Mouse (Mus musculus) brain, embryonic 14.5 days (tissue): ENCODE data around the gene Mgat2. TPM values are rescaled to one million over a fixed set of nuclear protein-coding genes. Genes with fewer than 3 reads are reported as not detected.

Experiments used
- DNase-seq: peaks from one replicate; pipeline ENCODE4 v3.0.0-alpha.2; 2011; ENCODE audit warnings: low read depth
- CTCF ChIP-seq: fragments of 200-500 bp; IDR thresholded peaks from 2 replicates; pipeline ENCODE4 v1.5.1; 2012; ENCODE audit warnings: inconsistent platforms, mild to moderate bottlenecking, moderate library complexity, borderline replicate concordance; ENCODE audit not compliant: insufficient read depth, insufficient read length; ENCODE audit errors: extremely low read depth
- POLR2A ChIP-seq: fragments of 200-500 bp; IDR thresholded peaks from 2 replicates; pipeline ENCODE4 v1.6.1; 2012; ENCODE audit warnings: mild to moderate bottlenecking, inconsistent platforms, borderline replicate concordance; ENCODE audit not compliant: poor library complexity, insufficient read depth, insufficient read length, severe bottlenecking; ENCODE audit errors: extremely low read depth
- polyA plus RNA-seq: library from polyadenylated mRNA; depleted of rRNA; stranded (reverse); fragments of >200 nt; gene quantifications from 2 replicates; pipeline ENCODE4 v1.2.3, GENCODE M21; 2012

Mgat2 gene
- polyA plus RNA-seq, 1 experiment: 19.9 TPM

DNA sequence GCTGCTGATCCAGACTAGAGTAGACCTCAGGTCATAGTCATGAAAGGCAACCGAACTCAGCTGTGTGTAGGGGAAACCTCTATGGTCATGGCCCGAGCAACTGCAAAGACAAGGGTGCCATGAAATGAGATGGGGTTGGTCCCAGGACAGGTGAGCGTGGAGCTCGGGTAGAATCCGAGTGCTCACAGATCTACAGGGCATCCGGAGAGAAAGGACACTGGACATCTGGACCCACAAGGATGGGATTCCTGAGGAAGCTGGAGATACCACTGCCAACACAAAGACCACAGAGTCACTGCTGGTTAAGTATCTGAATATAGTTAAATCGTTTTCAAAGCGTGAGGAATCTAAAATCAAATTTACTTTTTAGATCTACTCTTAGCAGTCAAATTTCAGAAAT, 23.4 kb downstream of the Mgat2 start:
- TF ChIP-seq POLR2A: no peak
- no peak for TF ChIP-seq CTCF

DNA sequence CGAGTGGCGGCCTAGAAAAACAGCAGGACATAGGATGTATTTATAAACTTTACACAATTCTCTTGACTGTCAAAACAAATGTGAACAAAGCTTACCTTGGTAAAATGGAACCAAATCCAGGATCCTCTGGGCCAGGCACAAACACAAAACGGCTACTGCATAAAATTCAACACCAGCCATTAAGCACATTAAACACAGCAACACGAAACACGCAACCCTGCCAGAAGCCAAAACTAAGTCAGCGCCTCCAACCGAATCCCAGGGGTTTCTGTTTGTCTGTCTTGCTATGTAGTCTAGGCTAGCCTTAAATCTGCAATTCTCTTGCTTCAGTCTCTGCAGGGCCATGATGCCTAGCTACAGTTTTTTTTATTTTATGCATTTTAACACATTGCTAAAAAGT, 24.0 kb downstream of the Mgat2 start:
- TF ChIP-seq CTCF (no peak), POLR2A (no peak)
- DNase-seq: no peak

More for the DNA sequence above, 23.4 kb downstream of the Mgat2 start:
- DNase-seq: no peak

DNA sequence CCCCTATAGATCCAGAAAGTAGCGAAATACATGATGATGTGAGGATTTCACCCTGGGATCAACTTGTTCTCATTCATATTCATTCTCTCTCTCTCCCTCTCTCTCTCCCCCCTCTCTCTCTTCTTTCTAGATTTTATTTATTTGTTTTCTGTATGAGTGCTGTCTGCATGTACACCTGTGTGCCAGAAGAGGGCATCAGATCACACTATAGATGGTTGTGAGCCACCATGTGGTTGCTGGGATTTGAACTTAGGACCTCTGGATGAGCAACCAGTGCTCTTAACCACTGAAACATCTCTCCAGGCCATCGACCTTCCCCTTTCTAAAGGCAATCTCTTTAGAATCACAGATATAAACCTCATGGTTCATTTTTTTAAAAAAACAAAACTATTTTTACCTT, 24.6 kb downstream of the Mgat2 start:
- TF ChIP-seq POLR2A: no peak
- TF ChIP-seq CTCF: no peak
- DNase-seq: no peak

DNA sequence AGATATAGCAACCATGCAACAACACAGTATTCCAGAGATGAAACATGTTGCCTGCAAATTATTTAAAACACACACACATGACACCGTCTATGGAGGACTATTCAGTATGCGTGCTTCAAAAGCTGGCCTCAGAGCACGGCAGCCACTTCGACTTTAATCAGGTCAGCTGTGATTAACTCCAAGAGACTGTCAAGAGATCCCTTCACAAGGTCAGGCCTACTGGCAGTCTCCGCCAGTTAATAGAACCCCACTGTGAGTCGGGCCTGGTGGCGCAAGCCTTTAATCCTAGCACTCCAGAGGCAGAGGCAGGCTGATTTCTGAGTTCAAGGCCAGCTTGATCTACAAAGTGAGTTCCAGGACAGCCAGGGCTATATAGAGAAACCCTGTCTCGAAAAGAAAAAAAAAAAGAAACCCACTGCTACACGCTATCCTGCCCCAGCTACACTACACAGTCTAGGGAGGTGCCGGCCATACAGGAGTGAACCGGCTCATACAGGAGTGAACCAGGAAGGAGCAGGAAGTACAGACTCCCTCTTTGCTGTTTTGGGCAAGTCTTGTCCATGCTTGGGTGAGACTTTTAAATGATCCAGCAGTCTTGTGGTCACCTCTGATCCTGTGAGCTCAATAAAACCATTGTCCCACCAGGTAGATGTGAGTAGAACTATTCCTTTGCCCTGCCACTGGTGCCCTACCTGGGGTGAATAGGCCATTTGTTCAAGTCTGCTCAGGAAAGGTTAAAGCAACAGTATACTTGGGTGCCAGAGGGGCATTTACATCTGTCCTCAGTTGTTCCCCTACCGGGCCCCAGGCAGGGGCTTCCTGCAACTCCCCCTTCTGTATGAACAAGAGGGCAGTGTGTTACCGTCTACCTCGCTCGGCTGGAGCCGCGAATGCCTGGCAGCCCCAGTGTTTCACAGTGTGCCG, 26.4 kb downstream of the Mgat2 start:
- no peak for TF ChIP-seq CTCF
- TF ChIP-seq POLR2A: no peak
- DNase-seq: no peak

DNA sequence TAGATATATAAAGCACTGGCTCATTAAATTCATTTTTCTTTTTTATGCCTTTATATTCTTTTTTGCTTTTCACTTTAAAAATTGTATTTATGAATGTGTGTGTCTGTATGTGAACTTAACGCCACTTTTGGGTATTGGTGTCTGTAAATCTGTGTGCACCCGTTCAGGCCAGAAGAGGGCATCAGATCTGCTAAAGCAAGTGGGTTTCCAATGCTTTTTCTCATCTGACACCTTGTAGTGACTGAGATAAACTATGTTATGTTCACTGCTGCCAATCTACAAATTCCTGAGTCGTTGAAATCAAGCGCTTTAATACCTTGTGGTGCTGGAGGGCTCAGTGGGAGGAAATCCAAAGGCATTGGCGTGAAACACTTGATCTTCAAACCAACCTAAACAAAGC, 27.1 kb downstream of the Mgat2 start:
- DNase-seq: peak; percentile 60
- TF ChIP-seq POLR2A (no peak), CTCF (peak; percentile 51; the same call in 1 of the 2 replicates)

DNA sequence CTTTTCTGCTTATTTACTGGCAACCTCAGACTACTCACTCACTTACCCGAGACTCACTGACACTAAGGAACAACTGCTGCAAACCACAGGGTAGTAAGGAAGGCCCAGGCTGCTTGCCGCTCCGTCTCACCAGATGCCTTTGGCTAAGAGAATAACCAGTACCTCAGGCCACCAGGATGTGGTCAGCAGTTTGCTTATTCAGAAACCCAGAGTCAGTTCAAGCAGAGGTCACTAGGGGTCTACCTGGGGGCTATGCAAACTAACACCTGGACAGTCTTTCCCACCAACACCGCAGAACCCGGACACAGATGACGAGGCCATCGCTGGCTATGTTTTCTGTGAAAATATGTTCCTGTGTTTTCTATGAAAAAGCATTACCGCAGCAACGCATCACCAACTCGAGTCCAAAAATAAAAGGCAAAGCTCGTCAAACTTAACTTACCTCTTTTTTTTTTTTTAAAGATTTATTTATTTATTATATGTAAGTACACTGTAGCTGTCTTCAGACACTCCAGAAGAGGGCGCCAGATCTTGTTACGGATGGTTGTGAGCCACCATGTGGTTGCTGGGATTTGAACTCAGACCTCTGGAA, 29.3 kb downstream of the Mgat2 start:
- TF ChIP-seq POLR2A (no peak), CTCF (no peak)
- DNase-seq: no peak

DNA sequence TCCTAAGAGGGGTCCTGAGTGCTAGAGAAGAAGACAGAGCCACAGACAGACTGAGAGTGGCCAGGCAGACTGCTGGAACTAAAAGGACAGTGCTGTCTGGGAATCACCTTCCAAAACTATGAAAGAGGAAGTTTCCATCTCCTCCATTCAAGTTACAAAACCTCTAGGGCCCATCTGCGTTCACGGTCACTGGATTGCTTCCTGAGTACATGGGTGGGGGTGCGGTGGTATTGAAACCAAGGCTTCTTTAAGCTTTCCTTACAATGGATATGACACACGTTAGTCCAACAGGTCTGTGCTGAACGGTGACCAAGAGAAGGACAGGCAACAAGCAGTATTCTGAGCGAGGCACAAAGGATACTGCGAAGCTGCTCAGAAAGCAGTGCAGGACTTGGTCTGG, 30.4 kb downstream of the Mgat2 start:
- TF ChIP-seq CTCF (no peak), POLR2A (no peak)
- no peak for DNase-seq

DNA sequence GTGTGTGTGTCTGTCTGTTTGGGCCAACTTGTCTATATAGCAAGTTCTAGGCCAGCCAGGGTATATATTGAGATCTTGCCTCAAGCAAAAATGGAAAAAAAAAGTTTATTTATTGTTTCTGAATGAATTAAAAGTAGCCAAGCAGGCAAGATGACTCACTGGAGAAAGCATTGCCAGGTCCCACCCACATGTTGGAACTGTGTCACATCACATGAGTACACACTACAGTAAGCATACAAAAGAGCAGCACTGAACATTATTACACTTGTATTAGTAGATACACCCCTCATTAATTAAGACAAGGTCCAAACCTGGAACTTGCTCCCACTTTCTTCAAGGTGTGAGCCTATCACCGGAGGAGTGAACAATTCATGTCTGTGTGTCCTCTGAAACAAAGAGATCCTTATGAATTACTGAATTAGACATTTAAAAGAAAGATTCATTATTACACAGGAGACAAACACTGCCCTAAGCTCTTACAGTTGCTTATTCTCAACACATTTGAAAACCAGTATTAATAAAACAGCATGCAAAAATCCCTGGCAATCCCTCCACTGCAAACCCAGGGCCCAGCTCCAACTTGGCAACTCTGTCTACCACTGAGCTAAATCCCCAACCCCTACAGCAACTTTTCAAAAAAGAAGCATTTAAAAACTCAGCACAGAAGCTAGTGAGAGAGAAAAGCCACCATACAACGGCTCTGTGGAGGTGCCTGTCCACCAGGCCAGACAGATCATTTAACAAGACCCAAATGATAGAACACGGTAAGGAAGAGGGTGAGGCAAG, 31.2 kb downstream of the Mgat2 start:
- TF ChIP-seq CTCF: no peak
- TF ChIP-seq POLR2A: no peak
- peak; percentile 49 for DNase-seq

DNA sequence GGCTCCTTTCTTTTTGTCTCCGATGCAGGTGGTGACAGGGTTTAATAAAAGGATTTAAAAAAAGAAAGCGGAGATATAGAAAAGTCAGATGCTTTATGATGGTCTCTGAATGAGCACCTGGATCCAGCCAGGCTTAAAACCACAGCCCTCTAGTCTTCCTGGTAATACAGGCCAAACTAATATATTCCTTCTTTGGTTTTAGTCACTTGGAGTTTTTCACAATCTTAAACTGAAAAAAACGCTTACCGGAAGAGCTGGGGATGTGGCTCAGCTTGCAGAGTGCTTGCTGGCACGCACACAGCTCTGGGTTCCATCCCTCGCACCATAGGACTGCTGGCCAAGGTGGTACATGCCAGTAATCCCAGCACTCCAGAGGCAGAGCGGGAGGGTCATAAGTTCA, 32.6 kb downstream of the Mgat2 start:
- TF ChIP-seq CTCF: no peak
- no peak for TF ChIP-seq POLR2A
- no peak for DNase-seq

DNA sequence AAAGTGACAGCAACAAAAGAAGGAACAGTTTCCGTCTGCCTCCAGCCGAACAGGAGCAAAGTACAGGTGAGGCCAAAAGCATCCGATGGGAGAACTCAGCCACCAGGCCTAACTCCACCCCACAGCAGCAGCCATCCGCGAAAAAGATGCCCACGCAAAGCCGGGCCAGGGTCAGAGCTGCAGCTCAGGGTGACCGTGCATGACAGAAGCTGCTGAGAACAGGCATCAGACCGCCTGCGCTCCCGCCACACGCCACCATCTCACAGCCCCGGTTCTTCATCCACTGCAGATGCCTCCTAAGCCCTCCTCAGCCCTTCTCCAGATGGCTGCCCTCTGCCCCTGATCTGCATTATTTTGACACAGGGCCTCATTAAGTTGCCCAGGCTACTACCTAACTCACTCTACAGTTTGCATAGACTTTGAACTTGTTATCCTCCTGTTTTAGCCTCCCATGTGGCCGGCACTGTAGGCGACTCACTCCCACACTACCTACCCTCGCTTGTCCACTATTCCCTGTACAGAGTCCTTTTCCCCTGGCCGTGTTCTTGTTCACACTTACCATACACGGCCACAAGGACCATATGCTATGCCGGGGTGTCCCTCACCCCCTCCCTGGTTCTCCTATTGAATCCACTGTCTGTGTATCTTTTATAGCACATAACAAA, 36.8 kb downstream of the Mgat2 start:
- no peak for DNase-seq
- TF ChIP-seq POLR2A: no peak
- TF ChIP-seq CTCF: no peak
